Mouse (Mus musculus): ENCODE measurements around the gene AL731706.2. TPM values are rescaled to one million over a fixed set of nuclear protein-coding genes. Genes with fewer than 3 reads are reported as not detected.
"Not testable (repeated sequence)": the region's sequence is repeated elsewhere in the genome, so short reads cannot be mapped to it uniquely, and the experiment has no call there.

Gene AL731706.2
- 10 to 100 TPM in 1 of 2 experiments, 1 to 10 TPM in 1; 5.0 to 11.8 TPM for total RNA-seq (2021)
- long read RNA-seq, result 0 reads

DNA sequence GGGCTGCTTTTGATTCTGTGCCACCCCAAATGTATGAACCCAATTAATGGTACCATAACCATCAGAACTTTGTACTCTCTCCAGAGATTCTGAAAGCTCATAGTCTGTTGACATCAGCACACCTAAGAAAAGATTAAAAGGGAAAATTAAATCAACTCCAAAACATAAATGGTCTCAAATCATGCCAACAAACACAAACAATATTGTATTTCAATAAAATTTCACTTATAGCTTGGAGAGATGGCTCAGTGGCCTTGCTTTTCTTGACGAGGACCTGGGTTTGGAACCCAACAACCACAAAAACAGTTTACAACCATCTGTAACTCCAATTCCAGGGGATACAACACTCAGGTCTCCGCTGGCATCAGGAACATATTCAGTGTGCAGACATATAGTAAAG lies at the start of gene AL731706.2:
TSS of gene AL731706.2 (minus strand) at position 101 of the 400 bp plus-strand sequence.
- no peak for DNase-seq (ENCODE audit: low spot score in 2 of 2)

GRCm38 (mm10) chr2:136921003-136921408 lies 35.5 kb upstream of the AL731706.2 start:
- DNase-seq (ENCODE audit: low spot score in 2 of 2), result peak in 1 of 2 experiments; percentile 16

DNA sequence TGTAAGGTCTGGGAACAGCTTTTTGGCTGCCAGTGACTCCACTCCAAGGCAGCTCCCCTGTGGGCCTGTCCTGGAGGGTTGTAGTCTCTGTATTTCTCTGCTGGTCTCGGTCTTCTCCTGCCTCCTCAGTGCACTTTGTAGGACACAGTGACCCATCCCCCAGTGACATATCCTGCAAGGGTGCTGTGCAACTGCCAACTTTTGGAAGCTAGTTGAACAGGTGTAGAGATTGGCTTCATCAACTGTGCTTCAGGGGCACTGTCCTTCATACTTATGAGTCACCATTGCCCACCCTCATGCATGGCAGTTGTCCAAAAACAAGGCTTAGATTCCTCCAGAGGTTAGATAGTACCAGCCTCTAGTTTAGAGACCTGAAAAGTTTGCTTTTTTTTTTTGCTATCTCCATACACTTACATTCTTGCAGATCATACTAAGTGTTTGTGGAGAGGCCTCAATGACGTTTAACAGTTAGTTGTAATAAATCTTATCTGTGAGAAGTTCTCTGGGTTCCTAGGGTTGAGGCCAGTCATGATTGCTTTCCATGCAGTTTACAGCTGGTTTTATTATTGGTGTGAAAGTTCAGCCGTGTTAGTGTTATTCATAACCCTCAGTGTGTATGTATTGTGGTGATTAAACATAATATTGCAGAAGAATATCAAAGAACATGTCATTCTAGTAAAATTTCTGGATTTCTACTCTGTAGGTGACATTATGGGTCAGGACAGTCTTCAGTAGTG lies 34.9 kb upstream of the AL731706.2 start:
- DNase-seq (ENCODE audit: low spot score in 2 of 2), result no peak

GRCm38 (mm10) chr2:136919433-136919832 lies 34.0 kb upstream of the AL731706.2 start:
- DNase-seq (ENCODE audit: low spot score in 2 of 2), result no peak

DNA sequence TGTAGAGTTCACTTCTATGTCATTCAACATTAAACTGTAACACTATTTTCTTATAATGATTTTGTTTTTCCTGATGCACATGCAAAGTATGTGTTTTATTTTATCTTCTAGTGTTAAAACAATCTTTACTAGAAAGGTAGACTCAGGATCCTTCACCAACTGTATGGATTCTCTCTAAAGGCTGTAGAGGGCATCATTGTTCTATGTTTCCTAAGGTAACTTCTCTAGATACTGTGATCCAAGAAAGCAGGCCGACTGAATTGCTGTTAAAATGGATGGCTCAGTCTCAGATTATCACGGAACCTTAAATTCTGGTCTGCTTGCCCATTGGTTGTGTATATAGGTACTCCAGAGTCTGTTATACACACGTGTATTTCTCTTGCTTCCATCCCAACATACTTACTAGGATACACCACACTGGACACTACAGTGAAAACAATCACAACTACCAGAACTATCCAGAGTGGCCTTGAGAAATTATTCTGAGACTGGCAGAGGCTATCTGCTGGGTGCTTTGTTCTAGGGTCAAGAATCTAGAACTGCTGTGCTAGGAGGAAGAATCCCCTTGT lies 28.9 kb upstream of the AL731706.2 start:
- no peak for DNase-seq (ENCODE audit: low spot score in 2 of 2)

DNA sequence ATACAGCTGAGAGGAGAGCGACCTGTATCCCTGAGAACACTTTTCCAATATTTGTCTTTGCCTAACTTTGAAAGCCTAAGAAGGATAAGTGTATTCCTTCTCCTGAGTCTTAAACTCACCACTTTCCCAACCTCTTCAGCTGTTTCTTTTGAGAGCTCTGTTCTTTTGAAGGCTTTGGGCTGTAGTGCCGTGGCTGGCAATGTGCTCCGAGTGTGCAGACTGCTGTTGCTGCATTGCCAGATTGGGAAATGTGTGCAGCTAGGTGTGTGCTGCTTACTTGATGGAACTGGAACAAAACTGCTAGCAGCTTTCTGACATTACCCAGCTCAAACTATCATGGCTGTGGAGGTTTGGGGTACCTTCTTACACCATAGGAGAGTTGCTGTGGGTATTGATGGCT lies 27.5 kb upstream of the AL731706.2 start:
- DNase-seq (ENCODE audit: low spot score in 2 of 2), result no peak

GRCm38 (mm10) chr2:136911958-136912411 lies 26.5 kb upstream of the AL731706.2 start:
- DNase-seq (ENCODE audit: low spot score in 2 of 2), result no peak

DNA sequence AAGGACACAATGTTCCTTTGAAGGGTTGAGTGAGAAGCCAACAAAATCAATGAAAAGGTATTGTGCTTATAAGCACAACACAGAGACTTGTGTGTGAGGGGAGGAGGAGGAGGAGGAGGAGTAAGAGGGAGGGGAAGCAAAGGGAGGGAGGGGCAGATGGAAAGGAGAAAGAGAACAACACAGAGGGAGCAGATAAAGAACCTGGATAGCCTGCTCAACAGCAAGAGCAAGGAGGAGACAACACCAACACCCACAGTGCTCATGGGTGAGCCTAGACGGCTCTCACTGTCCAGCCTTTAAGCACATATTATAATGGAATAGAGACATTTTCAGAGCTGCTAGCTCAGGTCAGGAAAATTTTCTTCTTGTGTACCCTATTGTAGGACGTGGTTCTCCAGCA lies 23.8 kb upstream of the AL731706.2 start:
- DNase-seq (ENCODE audit: low spot score in 2 of 2), result no peak

DNA sequence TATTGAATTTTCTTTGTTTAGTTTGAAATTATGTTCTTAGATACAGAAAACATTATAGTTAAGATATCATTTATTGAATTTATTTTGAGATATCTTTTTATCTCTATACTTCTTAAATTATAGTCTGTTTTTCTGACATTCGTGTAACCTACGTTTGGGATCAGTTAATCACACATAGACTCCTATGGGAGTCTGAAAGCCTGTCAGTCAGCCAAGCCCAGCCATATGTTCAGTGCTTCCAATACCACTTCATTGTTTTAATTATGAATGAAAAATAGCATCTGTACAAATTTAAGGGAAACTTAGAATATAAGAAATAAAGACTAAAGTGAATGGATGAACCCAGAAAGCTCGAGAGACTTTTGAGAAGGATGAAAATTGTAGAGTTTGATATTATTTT lies 23.1 kb upstream of the AL731706.2 start:
- DNase-seq (ENCODE audit: low spot score in 2 of 2), result no peak

GRCm38 (mm10) chr2:136896131-136896530 lies 10.7 kb upstream of the AL731706.2 start:
- DNase-seq (ENCODE audit: low spot score in 2 of 2), result no peak

DNA sequence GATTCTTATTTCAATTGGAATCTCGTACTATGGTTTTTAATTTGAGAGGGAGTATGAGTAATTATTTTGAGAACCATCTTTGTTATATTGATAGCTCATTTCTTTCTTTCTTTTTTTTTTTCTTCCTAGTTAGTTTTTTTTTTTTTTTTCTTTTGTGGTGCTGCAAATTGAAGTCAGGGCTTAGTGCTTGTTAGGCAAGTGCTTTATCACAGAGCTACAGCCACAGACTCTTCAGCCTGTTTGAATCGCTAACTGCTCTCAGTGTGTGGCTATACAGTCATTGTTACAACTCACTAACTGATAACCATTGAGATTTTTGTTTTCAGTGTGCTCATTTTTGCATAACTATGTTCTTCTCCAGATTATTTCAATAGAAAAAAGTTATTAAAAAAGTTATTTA lies 9.0 kb upstream of the AL731706.2 start:
- no peak for DNase-seq (ENCODE audit: low spot score in 2 of 2)

- DNase-seq (ENCODE audit: low spot score in 2 of 2), result peak; percentile 96
Measured at GRCm38 (mm10) chr2:136891951-136892371, 6.5 kb upstream of the AL731706.2 start.

- DNase-seq (ENCODE audit: low spot score in 2 of 2), result peak; percentile 98 to 99
Measured at GRCm38 (mm10) chr2:136891068-136891950, 5.8 kb upstream of the AL731706.2 start, which contains the start of the genes Slx4ip, AL731706.1 and Mkks. TSS of gene Slx4ip (plus strand) at chr2:136891218. TSS of gene AL731706.1 (minus strand) at chr2:136891389. TSS of gene Mkks (minus strand) at chr2:136891389.

DNA sequence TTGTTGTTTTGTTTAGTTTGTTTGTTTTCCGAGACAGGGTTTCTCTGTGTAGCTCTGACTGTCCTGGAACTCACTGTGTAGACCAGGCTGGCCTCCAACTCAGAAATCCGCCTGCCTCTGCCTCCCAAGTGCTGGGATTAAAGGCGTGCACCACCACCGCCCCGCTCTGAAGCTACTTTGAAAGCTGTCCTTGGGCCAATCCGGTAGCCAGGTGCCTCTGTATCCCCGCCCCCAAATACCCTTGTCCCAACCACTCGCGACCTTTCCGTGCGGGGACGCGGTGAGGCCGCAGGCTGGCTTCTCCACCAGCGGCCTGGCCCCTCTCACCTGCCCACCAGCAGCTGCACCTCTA lies 5.2 kb upstream of the AL731706.2 start:
- not testable (repeated sequence) for DNase-seq (ENCODE audit: low spot score in 2 of 2)

GRCm38 (mm10) chr2:136886846-136887245 lies 1.4 kb upstream of the AL731706.2 start:
- DNase-seq (ENCODE audit: low spot score in 2 of 2), result peak; percentile 40 to 61

DNA sequence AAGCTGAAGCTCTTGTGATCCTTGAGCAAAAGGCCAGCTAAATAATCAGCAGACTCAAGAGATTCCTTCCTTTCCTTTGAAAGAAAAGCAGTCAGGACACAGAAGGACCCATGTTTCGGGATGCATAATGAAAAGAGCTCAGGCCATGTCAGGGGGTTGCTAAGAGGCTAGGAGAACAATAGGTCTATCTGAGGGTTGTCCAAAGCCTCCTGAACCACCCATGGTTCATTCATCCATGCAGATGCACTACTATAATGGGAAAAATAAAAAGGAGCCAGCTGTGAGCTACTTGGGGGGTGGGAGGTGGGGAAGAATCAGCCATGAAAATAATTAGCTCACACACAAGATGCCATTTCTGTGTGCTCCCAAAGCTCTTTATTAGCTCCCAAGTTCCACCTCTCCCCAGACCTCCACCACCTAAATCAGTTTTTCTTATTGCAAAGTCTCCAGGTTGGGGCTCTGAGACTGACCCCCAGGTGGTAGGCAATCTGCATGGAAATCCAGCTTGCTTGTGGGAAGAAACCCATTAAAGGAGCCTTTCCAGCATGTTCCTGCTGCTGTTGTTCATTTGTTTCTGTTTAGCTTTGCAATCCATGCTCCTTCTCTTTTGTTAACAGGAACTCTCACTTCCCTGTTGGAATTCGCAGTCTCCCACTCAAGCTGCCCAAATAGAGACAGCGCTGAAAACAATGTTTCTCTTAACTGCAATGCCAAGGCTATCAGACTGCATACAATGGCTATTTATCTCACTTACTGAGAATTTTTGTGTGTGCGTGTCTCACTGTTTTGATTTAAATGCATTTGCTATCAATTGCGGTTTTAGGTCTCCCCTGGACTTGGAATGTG lies 30.7 kb downstream of the AL731706.2 start:
- DNase-seq (ENCODE audit: low spot score in 2 of 2), result peak in 1 of 2 experiments; percentile 9

GRCm38 (mm10) chr2:136850366-136850765 lies 35.1 kb downstream of the AL731706.2 start:
- no peak for DNase-seq (ENCODE audit: low spot score in 2 of 2)

GRCm38 (mm10) chr2:136837994-136838393 lies 47.5 kb downstream of the AL731706.2 start:
- no peak for DNase-seq (ENCODE audit: low spot score in 2 of 2)

- no peak for DNase-seq (ENCODE audit: low spot score in 2 of 2)
Measured at GRCm38 (mm10) chr2:136835882-136836281, 49.6 kb downstream of the AL731706.2 start.

All from layer of hippocampus, postnatal 10 days (tissue).